ENCODE assay signal across 11 mouse cellular contexts in genomic region chr19:40570726-40571125, GRCm38 (mm10). TPM values are rescaled to one million over a fixed set of nuclear protein-coding genes. Genes with fewer than 3 reads are reported as not detected.
A peak's percentile ranks its signal among the peaks of the same experiment; 100 is the strongest.
DNase-seq lines count a peak whose midpoint lies in the region; ATAC-seq and TF ChIP-seq lines count a peak whose summit lies in the region.
"Had no signal": no experiment of that assay in that cellular context is flagged by ENCODE, and none has a peak within 500 bp of the region (broad histone marks: within the 10 kb centered on the region; RNA-seq: fewer than 3 reads in every experiment).

No protein-coding gene starts in this region.

- ATAC-seq in lung, embryonic 16.5 days (ENCODE audit: low read depth): 0 out of 2 replicates have a peak, but pooled peaks have one; percentile 28
- no peak for ATAC-seq in lung, postnatal 0 days
- ATAC-seq: midbrain, embryonic 13.5 days had no signal

- no peak for TF ChIP-seq CTCF in lung, postnatal 0 days (IDR thresholded peaks at IDR 0.05)

- H3K4me3 ChIP-seq in lung, embryonic 16.5 days (ENCODE audit: low read length): no peak overlapping the region
- H3K4me3 ChIP-seq in lung, postnatal 0 days (ENCODE audit: low read depth, low read length): no peak overlapping the region
- H3K4me3 ChIP-seq: forebrain, embryonic 10.5 days; liver, embryonic 15.5 days; midbrain, embryonic 13.5 days had no signal

- no peak for TF ChIP-seq EP300 in lung, postnatal 0 days (IDR thresholded peaks at IDR 0.05)

- no peaks in the 10 kb centered on the region for H3K4me1 ChIP-seq in lung, embryonic 16.5 days (replicated peaks; ENCODE audit: control insufficient read depth, insufficient read depth, low read length)
- no peaks in the 10 kb centered on the region for H3K4me1 ChIP-seq in lung, postnatal 0 days (ENCODE audit: insufficient read depth, low read depth, low read length)
- H3K4me1 ChIP-seq: forebrain, embryonic 10.5 days; liver, embryonic 15.5 days; midbrain, embryonic 13.5 days had no signal

- DNase-seq in lung, postnatal 0 days (ENCODE audit: low spot score): no peak
- DNase-seq in heart, postnatal 36 days: peak; percentile 44 to 46
- DNase-seq in kidney, postnatal 10 days: peak; percentile 75
- DNase-seq in yolk sac, embryonic 10.5 days (ENCODE audit: low spot score): peak; percentile 37
- no peak for DNase-seq in natural killer cell, adult 2 months (ENCODE audit: low spot score in 2 of 2)
- no peak for DNase-seq in gastrocnemius, adult 8-10 months (ENCODE audit: low spot score in 2 of 2)
- no peak for DNase-seq in cerebellum, adult 18-20 months

- H3K9ac ChIP-seq in lung, embryonic 16.5 days (ENCODE audit: low read length): no peak overlapping the region
- no peak overlapping the region for H3K9ac ChIP-seq in lung, postnatal 0 days (replicated peaks; ENCODE audit: low read depth)
- H3K9ac ChIP-seq: liver, embryonic 15.5 days; midbrain, embryonic 13.5 days had no signal

- H3K36me3 ChIP-seq in lung, embryonic 16.5 days (ENCODE audit: control insufficient read depth, insufficient read depth, low read length): peaks cover 25% of the 10 kb centered on the region
- peaks cover 4% of the 10 kb centered on the region; the same call in 1 of the 2 replicates for H3K36me3 ChIP-seq in lung, postnatal 0 days (ENCODE audit: insufficient read depth, low read length)

- intact Hi-C loops in heart, postnatal 36 days (cut with DNase I): no loop called here

- no peak overlapping the region for H3K27ac ChIP-seq in lung, embryonic 16.5 days (ENCODE audit: low read length)
- no peak overlapping the region for H3K27ac ChIP-seq in lung, postnatal 0 days (ENCODE audit: low read length)
- H3K27ac ChIP-seq: forebrain, embryonic 10.5 days; liver, embryonic 15.5 days; midbrain, embryonic 13.5 days had no signal

- H3K9me3 ChIP-seq in lung, embryonic 16.5 days (ENCODE audit: control insufficient read depth, low read length): peaks cover 7% of the 10 kb centered on the region
- H3K9me3 ChIP-seq in lung, postnatal 0 days (ENCODE audit: low read length): no peaks in the 10 kb centered on the region

- 69% methylated on average over 9 of the region's 9 CpGs for WGBS in lung, embryonic 16.5 days
- WGBS in lung, postnatal 0 days: 67% methylated on average over 9 of the region's 9 CpGs

- no peak overlapping the region for H3K4me2 ChIP-seq in lung, embryonic 16.5 days (ENCODE audit: low read depth, low read length)
- H3K4me2 ChIP-seq in lung, postnatal 0 days (replicated peaks; ENCODE audit: low read depth, low read length): no peak overlapping the region
- H3K4me2 ChIP-seq: liver, embryonic 15.5 days; midbrain, embryonic 13.5 days had no signal

- no peaks in the 10 kb centered on the region for H3K27me3 ChIP-seq in lung, embryonic 16.5 days (ENCODE audit: control insufficient read depth, insufficient read depth, low read depth, low read length)
- no peaks in the 10 kb centered on the region for H3K27me3 ChIP-seq in lung, postnatal 0 days (replicated peaks; ENCODE audit: insufficient read depth, low read length)
- H3K27me3 ChIP-seq: liver, embryonic 15.5 days; midbrain, embryonic 13.5 days had no signal

RNA-seq across cellular contexts. Expression of gene Aldh18a1, which starts 17.5 kb away (rescaled TPM):
- polyA plus RNA-seq in lung, embryonic 16.5 days (2015; fragmentation: Nextera tagmentation; extraction: Ambion mirVana): 40.7 and 50.6 TPM in 2 replicates
- polyA plus RNA-seq in lung, postnatal 0 days (2015; fragmentation: Nextera tagmentation; extraction: Ambion mirVana): 11.1 and 13.6 TPM in 2 replicates
- 1 to 10 TPM; 6.7 to 7.6 TPM for total RNA-seq in heart, postnatal 36 days (2021)
- total RNA-seq in gastrocnemius, adult 8-10 months (2022): 1 to 10 TPM; 1.4 to 4.0 (median 1.7) TPM

RNA-seq across cellular contexts. Expression of gene Tctn3, which starts 41.3 kb away (rescaled TPM):
- 11.8 and 12.7 TPM in 2 replicates for polyA plus RNA-seq in lung, embryonic 16.5 days (2015; fragmentation: Nextera tagmentation; extraction: Ambion mirVana)
- polyA plus RNA-seq in lung, postnatal 0 days (2015; fragmentation: Nextera tagmentation; extraction: Ambion mirVana): 7.2 and 7.8 TPM in 2 replicates
- 1 to 10 TPM; 7.4 to 8.0 TPM for total RNA-seq in heart, postnatal 36 days (2021)
- total RNA-seq in gastrocnemius, adult 8-10 months (2022): 1 to 10 TPM; 1.1 to 2.2 (median 1.6) TPM

RNA-seq across cellular contexts. Expression of gene Entpd1, which starts 41.4 kb away (rescaled TPM):
- 16.8 and 18.6 TPM in 2 replicates for polyA plus RNA-seq in lung, embryonic 16.5 days (2015; fragmentation: Nextera tagmentation; extraction: Ambion mirVana)
- polyA plus RNA-seq in lung, postnatal 0 days (2015; fragmentation: Nextera tagmentation; extraction: Ambion mirVana): 27.9 and 32.2 TPM in 2 replicates
- total RNA-seq in heart, postnatal 36 days (2021): 10 to 100 TPM; 25.0 to 33.2 TPM
- total RNA-seq in gastrocnemius, adult 8-10 months (2022): 1 to 10 TPM; 5.8 to 9.9 (median 8.2) TPM

RNA-seq across cellular contexts. Expression of gene Sorbs1, which starts 57.1 kb away (rescaled TPM):
- 45.9 and 51.5 TPM in 2 replicates for polyA plus RNA-seq in lung, embryonic 16.5 days (2015; fragmentation: Nextera tagmentation; extraction: Ambion mirVana)
- 36.4 and 38.7 TPM in 2 replicates for polyA plus RNA-seq in lung, postnatal 0 days (2015; fragmentation: Nextera tagmentation; extraction: Ambion mirVana)
- 100 to 1,000 TPM; 766 to 844 TPM for total RNA-seq in heart, postnatal 36 days (2021)
- total RNA-seq in gastrocnemius, adult 8-10 months (2022): 100 to 1,000 TPM; 169 to 173 (median 171) TPM

Comparison
In these comparisons a context has a peak if more than half of its experiments do, and no peak if none do; other contexts are left out.
1. DNase-seq: peak in heart, postnatal 36 days (2 of 2), kidney, postnatal 10 days (single experiment) and yolk sac, embryonic 10.5 days (single experiment); none in lung, postnatal 0 days (single experiment), natural killer cell, adult 2 months (0 of 2), gastrocnemius, adult 8-10 months (0 of 2) and cerebellum, adult 18-20 months (0 of 2).